Mouse (Mus musculus): ENCODE measurements at regions not wholly inside any gene's neighbourhood (a gene's known extent, or its start where the extent isn't known, plus 50 kb on each side); places are given as distances from the start of the nearest gene placed in this dataset.
"Not testable (repeated sequence)": the region's sequence is repeated elsewhere in the genome, so short reads cannot be mapped to it uniquely, and the experiment has no call there.

DNA sequence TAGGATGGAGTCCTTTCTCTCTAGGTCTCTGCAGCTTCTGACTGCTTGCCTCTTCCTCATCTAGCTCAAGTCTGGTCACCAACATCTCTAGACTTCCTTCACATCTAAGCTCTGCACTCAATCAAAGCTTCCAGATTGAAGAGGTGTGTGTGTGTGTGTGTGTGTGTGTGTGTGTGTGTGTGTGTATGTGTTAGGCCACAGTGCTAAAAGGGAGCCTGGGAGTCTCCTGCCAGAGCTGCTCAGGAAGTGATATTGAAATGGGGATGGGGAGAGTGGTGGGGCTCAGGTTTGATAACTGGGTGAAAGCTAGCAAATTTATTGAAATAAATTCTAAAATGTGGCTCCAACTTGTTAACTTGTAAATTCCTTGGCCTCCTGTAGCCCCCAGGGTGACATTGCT, 73.3 kb downstream of the Gm31371 start:
- not testable (repeated sequence) for DNase-seq (ENCODE audit: low read depth, low spot score)

GRCm38 (mm10) chr8:19979536-19980345, 76.5 kb downstream of the Gm31371 start:
- peak; percentile 93 for DNase-seq (ENCODE audit: low read depth, low spot score)

DNA sequence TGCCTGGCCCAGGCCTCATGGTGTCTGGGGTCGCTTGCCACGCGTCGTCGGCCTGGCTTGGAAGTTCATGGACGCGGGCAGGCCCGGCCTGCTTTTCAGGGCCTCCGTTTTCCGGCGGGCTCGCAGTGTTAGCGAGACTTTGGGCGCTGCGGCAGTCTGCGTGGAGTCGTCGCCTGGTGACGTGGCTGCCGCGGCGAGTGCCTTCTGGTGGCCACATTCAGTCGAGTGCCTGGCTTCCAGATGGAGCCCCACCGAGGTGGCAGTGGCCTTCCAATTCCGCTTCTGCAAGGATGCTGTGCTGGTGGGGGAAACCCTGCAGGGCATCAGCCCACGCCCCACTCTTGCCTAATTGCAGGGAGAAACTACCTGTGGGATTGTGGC, 77.1 kb downstream of the Gm31371 start:
- not testable (repeated sequence) for DNase-seq (ENCODE audit: low read depth, low spot score)

DNA sequence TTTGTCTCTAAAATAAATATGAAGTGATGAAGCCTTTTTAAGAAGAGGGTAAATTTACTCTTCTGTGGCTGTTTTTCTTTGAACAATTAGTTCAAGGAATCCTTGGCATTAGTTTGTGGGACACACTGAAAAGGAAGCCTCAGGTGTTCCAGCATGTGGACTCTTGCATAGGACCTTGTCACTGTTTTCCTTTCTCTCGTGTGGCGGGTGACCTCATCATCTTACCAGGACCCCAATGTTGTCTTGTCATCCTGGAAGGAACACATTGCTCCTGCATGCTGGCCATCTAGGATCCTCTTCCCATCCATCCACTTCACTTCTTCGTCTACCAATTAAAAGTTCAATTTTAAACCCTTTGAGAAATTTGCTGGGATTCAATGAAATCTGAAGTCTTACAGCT, 104.9 kb downstream of the Gm31371 start:
- not testable (repeated sequence) for DNase-seq (ENCODE audit: low read depth, low spot score)

GRCm38 (mm10) chr8:20010947-20011346, 107.8 kb downstream of the Gm31371 start:
- DNase-seq (ENCODE audit: low read depth, low spot score): peak; percentile 56

DNA sequence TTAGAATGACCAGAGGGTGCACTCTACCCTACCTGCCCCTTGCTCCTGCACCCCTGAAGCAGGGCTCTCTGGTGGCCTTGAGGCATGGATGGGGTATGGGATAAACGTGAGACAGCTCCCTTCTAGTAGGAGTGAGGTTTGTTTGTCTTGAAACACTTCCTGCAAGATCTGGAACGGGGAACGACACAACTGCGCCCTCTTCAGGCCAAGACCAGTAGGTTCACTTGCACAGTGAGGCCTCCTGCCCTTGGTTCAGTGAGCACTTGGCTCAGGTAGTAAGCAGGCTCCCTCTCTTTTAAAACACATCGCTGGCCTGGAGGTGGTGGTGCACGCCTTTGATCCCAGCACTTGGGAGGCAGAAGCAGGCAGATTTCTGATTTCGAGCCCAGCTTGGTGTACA, 110.1 kb downstream of the Gm31371 start:
- peak; percentile 82 for DNase-seq (ENCODE audit: low read depth, low spot score)

DNA sequence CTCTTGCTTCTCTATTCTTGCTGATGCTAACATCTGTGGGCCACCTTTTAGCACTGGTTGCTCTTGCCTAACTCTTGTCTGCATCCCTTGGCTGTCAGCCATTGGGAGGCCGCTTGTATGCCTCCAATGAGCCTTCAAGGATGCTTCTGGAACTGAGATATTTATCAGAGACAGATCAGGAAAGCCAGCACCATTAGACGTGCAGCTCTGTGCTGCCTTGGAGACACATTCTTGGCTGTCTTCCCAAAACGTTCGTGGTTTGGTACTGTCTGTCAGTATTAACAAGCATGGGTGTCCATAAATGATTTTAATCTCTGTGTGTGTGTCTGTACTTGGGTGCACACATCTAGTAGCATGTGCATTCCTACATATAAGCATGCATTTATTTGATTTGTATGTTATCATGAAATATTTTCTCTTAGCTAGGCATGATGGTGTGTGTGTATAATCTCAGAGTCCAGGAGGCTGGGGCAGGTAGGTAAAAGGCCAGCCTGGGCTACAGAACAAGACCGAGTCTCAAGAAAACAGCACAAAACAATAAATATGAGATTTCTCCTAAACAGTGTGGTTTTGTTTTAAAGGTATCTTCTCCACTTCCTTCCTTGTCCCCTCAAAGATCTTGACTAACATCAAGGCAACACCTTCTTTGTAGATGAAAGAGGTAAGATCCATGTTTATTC, 111.4 kb downstream of the Gm31371 start:
- not testable (repeated sequence) for DNase-seq (ENCODE audit: low read depth, low spot score)

GRCm38 (mm10) chr8:20015411-20016081, 112.4 kb downstream of the Gm31371 start:
- not testable (repeated sequence) for DNase-seq (ENCODE audit: low read depth, low spot score)

DNA sequence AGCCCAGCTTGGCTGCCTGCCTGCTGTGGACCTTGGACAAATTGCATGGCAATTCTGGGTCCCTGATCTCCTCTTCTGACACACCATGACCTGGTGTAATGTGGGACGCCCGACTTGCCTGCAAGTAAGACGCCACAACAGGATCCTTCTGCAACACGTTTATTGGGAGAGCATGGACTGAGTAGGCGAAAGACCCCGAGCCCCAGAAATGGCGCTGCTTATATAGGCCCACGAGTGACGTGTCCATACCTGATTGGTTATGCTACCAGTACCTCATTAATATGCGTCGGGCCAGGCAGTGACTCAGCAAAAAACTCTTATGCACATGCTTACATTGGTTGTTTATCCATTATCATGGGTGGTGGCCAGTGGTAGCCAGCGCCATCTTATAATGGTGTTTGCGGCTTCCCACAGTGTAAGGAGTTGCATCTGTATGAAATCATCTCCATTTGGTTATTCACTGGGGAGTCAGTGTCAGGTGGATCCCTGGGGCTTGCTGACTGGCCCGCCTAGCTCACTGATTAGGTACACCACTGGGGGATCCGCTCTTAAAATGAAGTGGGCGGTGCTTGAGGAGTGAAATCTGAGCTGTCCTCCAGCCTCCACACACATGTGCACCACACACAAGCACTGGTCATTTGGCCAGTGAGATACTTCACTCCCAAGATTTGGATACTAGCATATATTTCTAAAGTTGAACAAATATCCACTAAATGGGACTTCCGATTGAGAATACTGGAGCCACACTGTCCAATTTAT, 113.1 kb downstream of the Gm31371 start:
- DNase-seq (ENCODE audit: low read depth, low spot score): not testable (repeated sequence)

GRCm38 (mm10) chr8:20025521-20025920, 122.3 kb downstream of the Gm31371 start:
- DNase-seq (ENCODE audit: low read depth, low spot score): not testable (repeated sequence)

DNA sequence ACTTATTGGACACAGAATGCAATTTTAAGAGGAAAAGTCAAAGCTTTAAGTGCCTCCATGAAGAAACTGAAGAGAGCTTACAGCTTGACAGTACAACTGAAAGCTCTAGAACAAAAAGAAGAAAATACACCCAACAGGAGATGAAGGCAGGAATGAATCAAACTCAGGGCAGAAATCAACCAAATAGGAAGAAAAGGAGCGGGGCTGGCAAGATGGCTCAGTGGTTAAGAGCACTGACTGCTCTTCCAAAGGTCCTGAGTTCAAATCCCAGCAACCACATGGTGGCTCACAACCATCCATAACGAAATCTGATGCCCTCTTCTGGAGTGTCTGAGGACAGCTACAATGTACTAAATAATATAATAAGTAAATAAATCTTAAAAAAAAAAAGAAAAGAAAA, 124.8 kb downstream of the Gm31371 start:
- not testable (repeated sequence) for DNase-seq (ENCODE audit: low read depth, low spot score)

DNA sequence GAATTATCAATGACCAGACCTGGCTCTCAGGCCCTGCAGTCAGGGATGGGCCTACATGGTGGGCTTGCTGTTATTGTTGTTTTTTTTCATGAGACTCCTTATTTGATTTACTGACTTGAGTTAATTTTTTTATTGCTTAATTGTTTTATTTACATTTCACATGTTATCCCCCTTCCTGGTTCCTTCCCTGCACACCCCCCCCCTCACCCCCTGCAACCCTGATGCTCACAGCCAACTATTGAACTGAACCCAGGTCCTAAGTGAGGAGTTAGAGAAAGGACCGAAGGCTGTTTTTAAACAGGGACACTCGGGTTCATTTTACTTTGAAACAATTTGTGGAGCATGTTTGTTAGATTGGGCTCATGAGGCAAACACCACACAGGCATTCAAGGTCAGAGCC, 126.9 kb downstream of the Gm31371 start:
- peak; percentile 2 for DNase-seq (ENCODE audit: low read depth, low spot score)

GRCm38 (mm10) chr8:20057626-20058025, 154.4 kb downstream of the Gm31371 start:
- peak; percentile 1 for DNase-seq (ENCODE audit: low read depth, low spot score)

- not testable (repeated sequence) for DNase-seq (ENCODE audit: low read depth, low spot score)
These were observed 194.9 kb downstream of the Gm31371 start for GRCm38 (mm10) chr8:20098121-20098520.

- peak; percentile 7 for DNase-seq (ENCODE audit: low read depth, low spot score)
These were observed 197.0 kb downstream of the Gm31371 start for GRCm38 (mm10) chr8:20100241-20100640.

- not testable (repeated sequence) for DNase-seq (ENCODE audit: low read depth, low spot score)
These were observed 199.2 kb downstream of the Gm31371 start for GRCm38 (mm10) chr8:20102374-20102773.

GRCm38 (mm10) chr8:20107154-20107553, 204.0 kb downstream of the Gm31371 start:
- not testable (repeated sequence) for DNase-seq (ENCODE audit: low read depth, low spot score)

GRCm38 (mm10) chr8:20116785-20117184, 213.6 kb downstream of the Gm31371 start:
- DNase-seq (ENCODE audit: low read depth, low spot score): not testable (repeated sequence)

GRCm38 (mm10) chr8:20119581-20119980, 216.4 kb downstream of the Gm31371 start:
- DNase-seq (ENCODE audit: low read depth, low spot score): peak; percentile 8

GRCm38 (mm10) chr8:20120186-20120585, 217.0 kb downstream of the Gm31371 start:
- not testable (repeated sequence) for DNase-seq (ENCODE audit: low read depth, low spot score)

- DNase-seq (ENCODE audit: low read depth, low spot score): peak; percentile 47
These were observed 218.3 kb downstream of the Gm31371 start for GRCm38 (mm10) chr8:20121391-20121909.

All from A20 (cell line).